Mouse (Mus musculus): ENCODE data around the gene Thtpa.

- no peak for TF ChIP-seq POLR2A (IDR thresholded peaks at IDR 0.05; ENCODE audit: control insufficient read depth, low read depth, low read length)
- no peak for TF ChIP-seq CTCF (IDR thresholded peaks at IDR 0.05; ENCODE audit: control insufficient read depth, insufficient read depth, insufficient replicate concordance, low read depth, low read length)
Measured at GRCm38 (mm10) chr14:55052496-55052895, 42.1 kb upstream of the Thtpa start.

Data from testis, adult 2 months (tissue).